Mouse (Mus musculus) fat pad, adult 2 months (tissue): ENCODE results near the gene Gipc3.
A peak's percentile ranks its signal among the peaks of the same experiment; 100 is the strongest.

Source experiments
- DNase-seq: peaks from one replicate; pipeline ENCODE4 v3.0.0-alpha.2; 2011; ENCODE audit warnings: low read depth, low spot score; ENCODE audit errors: extremely low read depth

The Gipc3 gene

DNA sequence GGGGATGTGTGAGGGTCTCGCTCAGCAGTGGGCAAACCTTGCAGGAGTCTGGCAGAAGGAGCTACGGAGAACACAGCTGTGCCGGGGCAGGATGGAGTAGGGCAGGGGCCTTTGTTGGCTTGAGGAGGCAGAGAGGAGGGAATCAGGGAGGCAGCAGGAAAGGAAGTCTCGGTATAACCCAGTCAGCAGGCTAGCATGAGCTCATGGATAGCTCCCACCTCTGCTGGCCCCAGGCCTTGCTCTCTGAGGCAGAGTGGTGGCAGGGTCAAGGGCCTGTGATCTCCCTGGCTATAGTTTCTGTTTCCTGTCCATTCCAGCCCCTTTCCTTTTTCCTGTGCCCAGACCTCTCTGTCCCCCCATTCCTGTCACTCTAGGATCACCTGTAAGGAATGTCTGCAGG, 40.8 kb downstream of the Gipc3 start:
- no peak for DNase-seq

DNA sequence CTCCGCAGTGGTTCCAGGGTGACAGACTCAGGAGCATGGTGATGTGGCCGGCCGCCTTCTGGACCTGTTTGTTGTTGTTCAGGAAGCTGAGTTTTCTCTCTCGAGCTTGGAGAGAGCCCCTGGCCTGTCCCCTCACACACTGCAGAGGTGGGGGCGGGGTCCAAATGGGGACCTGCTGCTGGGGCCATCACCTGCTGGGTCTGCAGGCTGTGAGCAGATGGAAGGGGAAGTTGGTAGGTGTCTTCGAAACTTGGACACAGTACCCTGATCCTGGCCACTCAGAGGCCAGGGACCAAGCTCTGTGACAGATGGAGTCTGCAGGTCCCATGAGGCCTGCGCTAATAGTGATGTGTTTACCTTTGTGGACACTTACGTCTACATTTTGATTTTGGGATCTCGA, 41.7 kb downstream of the Gipc3 start:
- DNase-seq, result no peak

GRCm38 (mm10) chr10:81300352-81300907, 42.6 kb downstream of the Gipc3 start:
- no peak for DNase-seq

GRCm38 (mm10) chr10:81299585-81300351, 43.3 kb downstream of the Gipc3 start:
- DNase-seq, result no peak

- DNase-seq, result no peak
Measured at GRCm38 (mm10) chr10:81298369-81299100, 44.5 kb downstream of the Gipc3 start.

- DNase-seq, result no peak
Measured at GRCm38 (mm10) chr10:81297845-81298244, 45.2 kb downstream of the Gipc3 start.

DNA sequence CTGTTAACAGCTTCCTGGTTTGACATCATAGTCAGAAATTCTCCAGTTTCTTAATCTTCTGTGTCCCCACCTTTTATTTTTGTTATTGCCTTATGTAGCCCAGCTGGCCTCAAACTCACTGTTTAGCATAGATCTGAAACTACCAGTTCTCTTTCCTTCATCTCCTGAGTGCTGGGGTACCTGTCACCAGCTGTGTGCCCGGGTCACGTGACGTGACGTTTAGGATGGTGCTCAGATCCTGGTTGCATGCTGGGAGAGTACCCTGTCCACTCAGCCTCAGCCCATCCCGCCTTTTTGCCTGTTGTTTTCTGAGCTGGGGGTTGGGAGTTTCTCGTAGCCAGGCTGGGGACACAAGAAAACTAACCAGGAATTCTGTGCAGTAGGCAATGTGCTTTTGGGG, 45.8 kb downstream of the Gipc3 start:
- DNase-seq, result no peak

DNA sequence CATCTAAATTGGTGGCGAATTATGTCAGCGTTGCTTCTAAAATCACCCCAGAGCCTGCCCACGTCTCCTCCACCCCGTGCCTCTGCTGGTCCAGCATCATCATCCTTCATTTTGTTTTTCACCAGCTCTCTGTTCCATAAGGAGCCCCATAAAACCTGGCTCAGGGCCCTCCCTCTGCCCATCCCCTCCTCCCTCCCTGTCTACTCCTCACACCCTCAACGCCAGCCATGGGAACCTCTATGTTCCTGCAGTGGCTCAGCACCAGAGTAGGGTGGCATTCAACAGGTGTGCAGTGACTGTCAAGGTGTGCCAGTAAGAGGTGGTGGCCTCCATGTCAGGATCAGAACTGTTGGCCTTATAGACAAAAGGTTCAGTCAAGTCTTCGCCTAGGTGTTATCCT, 47.9 kb downstream of the Gipc3 start:
- DNase-seq, result no peak

- DNase-seq, result no peak
Measured at GRCm38 (mm10) chr10:81294442-81294841, 48.6 kb downstream of the Gipc3 start.

- DNase-seq, result no peak
Measured at GRCm38 (mm10) chr10:81293334-81294030, 49.6 kb downstream of the Gipc3 start.

GRCm38 (mm10) chr10:81292554-81293333, 50.3 kb downstream of the Gipc3 start, which contains the start of gene Pip5k1c:
Gene Pip5k1c (plus strand): TSS chr10:81292963.
- peak; percentile 88 for DNase-seq

DNA sequence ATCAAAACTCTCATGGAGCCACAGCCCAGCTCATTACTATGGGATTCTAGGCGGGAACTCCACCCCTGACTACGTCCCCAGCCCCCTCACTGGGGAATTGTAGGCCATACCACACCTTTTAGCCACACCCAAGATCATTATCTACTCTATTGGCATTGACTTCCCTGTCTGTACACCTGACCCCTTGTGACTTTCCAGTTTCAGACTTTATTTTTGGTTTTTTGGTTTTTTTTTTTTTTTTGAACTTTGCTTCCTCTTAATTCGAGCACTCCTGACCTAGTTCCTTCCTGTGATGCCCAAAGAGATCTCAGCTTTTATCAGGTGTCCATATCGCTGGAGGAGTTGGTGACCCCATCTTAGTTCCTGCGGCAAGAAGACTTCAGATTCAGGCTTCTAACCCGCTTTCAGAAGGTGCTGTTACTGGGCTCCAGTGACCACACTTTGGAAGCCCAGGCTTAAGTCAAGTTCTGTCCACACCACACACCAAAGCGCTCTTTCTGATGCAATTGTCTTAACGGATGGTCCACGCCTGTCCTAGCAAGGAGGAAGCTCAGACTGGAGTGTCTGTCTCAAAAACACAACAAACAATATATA, 51.5 kb downstream of the Gipc3 start, which contains the start of gene Tjp3:
Gene Tjp3, minus strand, starts transcription at position 71 of the 594 bp plus-strand sequence.
- no peak for DNase-seq

GRCm38 (mm10) chr10:81290698-81291460, 52.2 kb downstream of the Gipc3 start:
- no peak for DNase-seq

DNA sequence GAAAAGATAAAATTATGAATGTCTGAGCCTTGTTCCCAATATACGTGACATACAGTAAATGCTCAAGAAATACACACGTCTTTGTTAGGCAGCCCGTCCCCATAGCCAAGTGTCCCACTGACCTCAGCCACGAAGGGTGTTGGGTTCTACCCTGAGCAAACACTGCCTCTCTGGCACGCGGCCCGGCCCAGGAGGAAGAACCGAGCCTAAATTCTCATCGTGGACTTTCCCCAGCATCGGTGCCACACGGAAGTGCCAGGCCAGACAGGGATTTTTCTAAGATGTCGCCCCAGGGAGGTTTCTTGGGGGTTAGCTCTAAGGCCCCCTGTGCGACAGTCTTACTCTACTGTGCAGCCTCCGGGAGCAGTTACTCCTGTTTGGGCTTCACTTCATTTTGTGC, 53.3 kb downstream of the Gipc3 start:
- no peak for DNase-seq

- no peak for DNase-seq
Measured at GRCm38 (mm10) chr10:81289278-81289677, 53.8 kb downstream of the Gipc3 start.

DNA sequence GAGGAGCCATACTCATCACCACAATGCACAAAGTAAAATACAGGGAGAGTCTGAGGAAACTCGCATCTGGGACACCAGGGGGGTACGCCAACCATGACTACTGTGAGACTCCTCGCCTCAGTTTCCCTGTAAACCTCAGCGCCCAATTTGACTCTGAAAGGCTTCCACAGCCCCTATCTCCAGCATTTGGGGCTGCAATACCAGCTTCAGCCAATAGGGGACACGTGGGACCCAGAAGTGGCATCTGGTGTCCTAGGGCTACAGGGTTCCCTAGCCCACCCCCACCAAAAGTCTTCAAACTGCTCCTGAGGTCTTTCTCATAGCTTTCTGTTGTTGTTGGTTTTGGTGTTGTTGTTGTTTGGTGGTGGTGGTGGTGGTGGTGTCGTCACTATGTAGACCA, 54.5 kb downstream of the Gipc3 start:
- DNase-seq, result no peak

DNA sequence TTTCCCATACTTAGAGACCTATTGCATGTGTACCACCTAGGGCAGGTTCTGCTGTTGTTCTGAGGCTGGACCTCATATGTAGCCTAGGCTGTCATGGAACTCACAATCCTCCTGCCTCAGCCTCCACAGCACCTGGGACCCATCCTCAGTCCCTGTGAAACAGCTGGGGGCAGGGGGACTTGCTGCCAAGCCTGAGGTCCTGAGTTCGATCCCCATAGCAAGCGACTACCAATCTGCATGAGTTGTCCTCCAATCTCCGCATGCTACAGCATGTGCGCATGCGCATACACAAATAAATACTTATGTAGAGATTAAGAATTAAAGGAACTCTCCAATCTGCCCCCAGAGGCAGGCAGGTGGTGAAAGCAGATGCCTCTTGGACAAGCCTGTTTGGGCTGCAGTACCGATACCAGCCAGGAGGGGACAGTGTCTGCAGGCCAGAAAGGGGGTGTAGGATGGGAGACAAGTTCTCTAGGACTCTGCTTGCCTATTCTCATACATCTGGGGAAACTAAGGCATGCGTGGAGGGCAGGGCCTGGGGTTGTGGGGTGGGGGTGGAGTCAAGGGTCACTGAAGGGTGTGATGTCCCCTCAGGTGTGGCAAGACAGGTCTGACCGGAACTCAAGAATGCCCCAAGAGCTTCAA, 55.4 kb downstream of the Gipc3 start:
- DNase-seq, result no peak

GRCm38 (mm10) chr10:81286586-81286985, 56.5 kb downstream of the Gipc3 start:
- DNase-seq, result no peak
